ENCODE assay signal across 7 mouse cellular contexts in genomic region chr10:37137531-37138310, GRCm38 (mm10). TPM values are rescaled to one million over a fixed set of nuclear protein-coding genes. Genes with fewer than 3 reads are reported as not detected.
DNase-seq lines count a peak whose midpoint lies in the region; ATAC-seq and TF ChIP-seq lines count a peak whose summit lies in the region.

No protein-coding gene starts in this region.

- H3K4me2 ChIP-seq in kidney, embryonic 15.5 days: peak overlapping the region; percentile 90
- H3K4me2 ChIP-seq in limb, embryonic 14.5 days (replicated peaks; ENCODE audit: low read depth, low read length, severe bottlenecking): peak overlapping the region; percentile 61
- H3K4me2 ChIP-seq in myocyte (ENCODE audit: low read depth): peak overlapping the region; percentile 35

- DNase-seq in adrenal gland, postnatal 4 days (ENCODE audit: low spot score in 2 of 2): peak; percentile 14 to 29
- DNase-seq in embryonic facial prominence, embryonic 10.5 days (ENCODE audit: low spot score): peak; percentile 73
- peak; percentile 64 to 70 for DNase-seq in heart, adult 9 months (ENCODE audit: low spot score in 2 of 2)
- peak; percentile 70 for DNase-seq in limb, embryonic 14.5 days (ENCODE audit: low spot score)
- DNase-seq in splenic B cell, adult 2 months (ENCODE audit: low read depth, low spot score): peak; percentile 60

- H3K27me3 ChIP-seq in embryonic facial prominence, embryonic 10.5 days (replicated peaks; ENCODE audit: low read depth, poor library complexity, severe bottlenecking): no peaks in the 10 kb centered on the region
- H3K27me3 ChIP-seq in kidney, embryonic 15.5 days: no peaks in the 10 kb centered on the region
- no peaks in the 10 kb centered on the region for H3K27me3 ChIP-seq in limb, embryonic 14.5 days (ENCODE audit: control insufficient read depth, insufficient read depth, low read length)
- H3K27me3 ChIP-seq in myocyte (ENCODE audit: control insufficient read depth, insufficient read depth, insufficient read length): no peaks in the 10 kb centered on the region
- H3K27me3 ChIP-seq in splenic B cell, adult 2 months (ENCODE audit: control insufficient read depth, insufficient read depth, low read length, poor library complexity, severe bottlenecking): no peaks in the 10 kb centered on the region

- H3K27ac ChIP-seq in embryonic facial prominence, embryonic 10.5 days (replicated peaks): peak overlapping the region; percentile 100
- peak overlapping the region; percentile 99 for H3K27ac ChIP-seq in kidney, embryonic 15.5 days
- H3K27ac ChIP-seq in limb, embryonic 14.5 days (replicated peaks; ENCODE audit: low read depth, low read length): peak overlapping the region; percentile 100

- H3K36me3 ChIP-seq in embryonic facial prominence, embryonic 10.5 days (replicated peaks): peaks cover 42% of the 10 kb centered on the region
- peaks cover 21% of the 10 kb centered on the region for H3K36me3 ChIP-seq in kidney, embryonic 15.5 days
- H3K36me3 ChIP-seq in limb, embryonic 14.5 days (ENCODE audit: control insufficient read depth, insufficient read depth, low read length): peaks cover 37% of the 10 kb centered on the region
- peaks cover 26% of the 10 kb centered on the region for H3K36me3 ChIP-seq in myocyte (ENCODE audit: control insufficient read depth, insufficient read depth)
- H3K36me3 ChIP-seq in splenic B cell, adult 2 months (ENCODE audit: control insufficient read depth, insufficient read depth, low read length, poor library complexity, severe bottlenecking): no peaks in the 10 kb centered on the region

- peak overlapping the region; percentile 72 for H3ac ChIP-seq in myocyte (ENCODE audit: control insufficient read depth, insufficient read length)

- peak overlapping the region; percentile 90 for H3K4me3 ChIP-seq in embryonic facial prominence, embryonic 10.5 days
- H3K4me3 ChIP-seq in kidney, embryonic 15.5 days (replicated peaks): peak overlapping the region; percentile 86
- H3K4me3 ChIP-seq in limb, embryonic 14.5 days (replicated peaks; ENCODE audit: low read length): peak overlapping the region; percentile 78
- peak overlapping the region; percentile 94 for H3K4me3 ChIP-seq in myocyte

- under 1% methylated on average over 24 of the region's 24 CpGs for WGBS in embryonic facial prominence, embryonic 10.5 days
- under 1% methylated on average over 24 of the region's 24 CpGs for WGBS in kidney, embryonic 15.5 days
- under 1% methylated on average over 24 of the region's 24 CpGs for WGBS in limb, embryonic 14.5 days

- peak; percentile 27 for ATAC-seq in kidney, embryonic 15.5 days (replicated peaks; ENCODE audit: low FRiP score)
- no peak for ATAC-seq in limb, embryonic 14.5 days (ENCODE audit: low FRiP score, low read depth)

- H3K79me2 ChIP-seq in myocyte (ENCODE audit: control insufficient read depth, insufficient read depth): peaks cover 42% of the 10 kb centered on the region

- no peaks in the 10 kb centered on the region for H3K9me3 ChIP-seq in embryonic facial prominence, embryonic 10.5 days
- no peaks in the 10 kb centered on the region for H3K9me3 ChIP-seq in kidney, embryonic 15.5 days (replicated peaks)
- no peaks in the 10 kb centered on the region for H3K9me3 ChIP-seq in limb, embryonic 14.5 days (ENCODE audit: control insufficient read depth, low read length)

- TF ChIP-seq POLR2A in limb, embryonic 14.5 days (IDR thresholded peaks at IDR 0.05; ENCODE audit: borderline replicate concordance, extremely low read depth, insufficient read depth, insufficient read length): 0 out of 2 replicates have a peak, but pooled peaks have one; percentile 5
- no peak for TF ChIP-seq POLR2A in myocyte (IDR thresholded peaks at IDR 0.05; ENCODE audit: insufficient read length, low read depth)

- peaks cover 12% of the 10 kb centered on the region for H3K4me1 ChIP-seq in embryonic facial prominence, embryonic 10.5 days
- peaks cover 12% of the 10 kb centered on the region for H3K4me1 ChIP-seq in kidney, embryonic 15.5 days
- peaks cover 15% of the 10 kb centered on the region; the same call in 1 of the 2 replicates for H3K4me1 ChIP-seq in limb, embryonic 14.5 days (ENCODE audit: control insufficient read depth, insufficient read depth, low read length)

- H3K9ac ChIP-seq in kidney, embryonic 15.5 days: peak overlapping the region; percentile 92
- peak overlapping the region; percentile 99 for H3K9ac ChIP-seq in limb, embryonic 14.5 days (ENCODE audit: low read depth, low read length, severe bottlenecking)

TF ChIP-seq in myocyte, 11 proteins besides CTCF, POLR2A, EP300 and RAD21:
- TF ChIP-seq TCF12 (IDR thresholded peaks at IDR 0.05; ENCODE audit: insufficient read depth, poor library complexity, severe bottlenecking): no peak
- no peak for TF ChIP-seq MAX (IDR thresholded peaks at IDR 0.05; ENCODE audit: low read depth)
- TF ChIP-seq POLR2AphosphoS2 (IDR thresholded peaks at IDR 0.05; ENCODE audit: insufficient read length, low read depth): no peak
- TF ChIP-seq MYOG (IDR thresholded peaks at IDR 0.05; ENCODE audit: control insufficient read depth in 1 of 3, insufficient read depth in 1 of 3, insufficient read length in 2 of 3, low read depth in 2 of 3): no peak
- no peak for TF ChIP-seq E2F4 (IDR thresholded peaks at IDR 0.05; ENCODE audit: insufficient read depth)
- TF ChIP-seq TCF3 (IDR thresholded peaks at IDR 0.05; ENCODE audit: insufficient read length, low read depth): no peak
- no peak for TF ChIP-seq SRF (IDR thresholded peaks at IDR 0.05; ENCODE audit: control insufficient read depth, insufficient read length, low read depth)
- no peak for TF ChIP-seq CEBPB (IDR thresholded peaks at IDR 0.05; ENCODE audit: insufficient read depth, poor library complexity, severe bottlenecking)
- no peak for TF ChIP-seq MYOD1 (IDR thresholded peaks at IDR 0.05; ENCODE audit: control insufficient read depth in 1 of 3, insufficient read length in 2 of 3, low read depth in 2 of 3)
- TF ChIP-seq REST (IDR thresholded peaks at IDR 0.05; ENCODE audit: insufficient read depth, insufficient read length): no peak
- no peak for TF ChIP-seq USF1 (IDR thresholded peaks at IDR 0.05; ENCODE audit: low read depth)

RNA-seq across cellular contexts. Expression of gene Marcks, which starts 1.0 kb away (rescaled TPM):
- total RNA-seq in adrenal gland, postnatal 4 days (2021): 100 to 1,000 TPM; 205 to 211 TPM
- 135 and 155 TPM in 2 replicates for polyA plus RNA-seq in embryonic facial prominence, embryonic 10.5 days (2016; fragmentation: Nextera tagmentation; extraction: Ambion mirVana)
- polyA plus RNA-seq in kidney, embryonic 15.5 days (2015; fragmentation: Nextera tagmentation; extraction: Ambion mirVana): 102 and 104 TPM in 2 replicates
- polyA plus RNA-seq in limb, embryonic 14.5 days (2012; rRNA removed): 202 and 239 TPM in 2 replicates
- 265 and 286 TPM in 2 replicates for polyA plus RNA-seq in limb, embryonic 14.5 days (2014; fragmentation: Nextera tagmentation; extraction: Ambion mirVana)
- polyA plus RNA-seq in myocyte (2012; fragmentation: generic; extraction: Trizol): 26.3 TPM

Comparison
In these comparisons a context has a peak if more than half of its experiments do, and no peak if none do; other contexts are left out.
1. DNase-seq: peak in every context shown above with its lines; median percentile 73 in embryonic facial prominence, embryonic 10.5 days; 70 in limb, embryonic 14.5 days; 67 in heart, adult 9 months; 60 in splenic B cell, adult 2 months; 22 in adrenal gland, postnatal 4 days.
2. H3K4me2 ChIP-seq: peak in every context shown above with its lines; median percentile 90 in kidney, embryonic 15.5 days; 61 in limb, embryonic 14.5 days; 35 in myocyte.